Mouse (Mus musculus) left cerebral cortex, adult 2 months (tissue): ENCODE data around the gene Dnmbp. TPM values are rescaled to one million over a fixed set of nuclear protein-coding genes. Genes with fewer than 3 reads are reported as not detected.

ENCODE experiments used
- DNase-seq, 2 experiments: peaks; one replicate each; pipeline ENCODE4 v3.0.0; 2021 to 2022; ENCODE audit warnings: low spot score in 2 of 2, mixed read lengths in 1 of 2; ENCODE audit errors: extremely low spot score in 1 of 2
- H3K27ac ChIP-seq: fragments of 200-600 bp; 2 replicates; pipeline ENCODE4 v1.8.1; 2022
- H3K4me3 ChIP-seq: fragments of 200-600 bp; 2 replicates; pipeline ENCODE4 v1.8.1; 2022
- CTCF ChIP-seq: fragments of 200-600 bp; IDR thresholded peaks from 2 replicates; pipeline ENCODE4 v1.8.1; 2022; ENCODE audit warnings: antibody characterized with exemption, mild to moderate bottlenecking, moderate library complexity
- intact Hi-C: fragments of 180-260 bp; cut with DNase I; formaldehyde crosslinking; loops from one replicate; pipeline ENCODE4 v1.15.1; 2025
- total RNA-seq, 2 experiments: library from RNA; stranded (reverse); gene quantifications; 2 replicates each; pipeline ENCODE4 v1.2.3; 2021

The Dnmbp gene
- total RNA-seq, 2 experiments from 2014 or later, result 13.8 to 14.1 TPM

DNA sequence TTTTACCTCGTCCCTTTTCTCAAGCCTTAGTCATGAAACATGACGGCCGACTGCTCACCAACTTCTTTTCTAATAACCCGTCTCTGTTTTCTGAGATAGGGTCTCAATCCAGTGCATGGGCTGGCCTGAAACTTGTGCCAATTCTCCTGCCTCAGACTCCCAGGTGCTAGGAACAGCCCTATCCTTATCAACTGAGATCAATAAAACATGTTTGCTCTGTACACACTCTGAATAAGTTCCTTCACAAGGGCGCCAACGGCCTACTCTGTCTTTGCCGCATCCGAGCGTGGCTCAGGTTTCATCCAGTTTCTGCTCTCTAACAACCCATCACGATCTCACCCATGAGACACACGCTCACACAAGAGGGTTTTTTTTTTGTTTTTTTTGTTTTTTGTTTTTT is 35.7 kb downstream of the Dnmbp start:
- Histone ChIP-seq H3K27ac (no peak overlapping the region), H3K4me3 (no peak overlapping the region)
- DNase-seq, result no peak
- TF ChIP-seq CTCF, result no peak
- intact Hi-C loops, result no loop called here

DNA sequence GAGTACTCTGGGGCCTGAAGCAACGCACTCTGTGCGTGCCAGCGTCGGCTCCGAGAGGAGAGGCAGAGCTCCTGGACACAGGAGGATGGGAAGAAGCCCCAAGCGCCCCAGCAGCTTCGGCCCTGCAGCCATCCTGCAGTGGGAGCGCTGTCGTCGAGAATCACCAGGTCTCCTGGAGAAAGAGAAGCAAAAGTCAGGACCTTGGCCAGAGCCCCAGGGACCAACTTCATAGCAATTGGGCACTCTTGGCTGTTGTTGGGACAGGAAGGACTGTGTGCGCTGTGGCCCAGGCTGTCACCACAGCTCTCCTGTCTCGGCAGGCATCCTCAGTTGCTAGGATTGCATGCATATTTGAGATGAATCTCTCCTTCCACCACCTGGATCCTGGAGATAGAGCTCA is 37.1 kb downstream of the Dnmbp start:
- no peak for TF ChIP-seq CTCF
- intact Hi-C loops, result no loop called here

DNA sequence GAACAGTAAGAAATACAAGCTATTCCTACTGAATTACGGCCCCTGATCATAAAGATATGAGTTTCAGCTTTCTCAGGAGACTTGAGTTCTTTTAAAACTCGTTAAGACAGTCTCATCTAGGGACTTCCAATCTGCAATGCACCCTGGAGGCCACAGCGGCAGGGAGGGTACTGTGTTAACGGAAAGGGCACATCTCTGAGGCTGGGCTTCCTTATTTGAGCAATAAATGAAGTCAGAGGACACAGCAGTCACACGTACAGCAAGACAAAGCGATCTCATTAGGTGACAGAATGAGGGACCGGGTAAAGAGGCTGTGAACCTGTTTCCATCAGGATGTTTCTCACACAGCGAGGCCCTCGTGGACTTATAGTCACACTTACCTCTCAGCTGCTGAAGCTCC is 39.3 kb downstream of the Dnmbp start:
- no peak overlapping the region for H3K27ac ChIP-seq
- intact Hi-C loops, result no loop called here
- no peak for TF ChIP-seq CTCF
- no peak for DNase-seq
- H3K4me3 ChIP-seq, result no peak overlapping the region

More for the DNA sequence above, 37.1 kb downstream of the Dnmbp start:
- DNase-seq, result no peak
- no peak overlapping the region for H3K4me3 ChIP-seq
- H3K27ac ChIP-seq, result no peak overlapping the region

DNA sequence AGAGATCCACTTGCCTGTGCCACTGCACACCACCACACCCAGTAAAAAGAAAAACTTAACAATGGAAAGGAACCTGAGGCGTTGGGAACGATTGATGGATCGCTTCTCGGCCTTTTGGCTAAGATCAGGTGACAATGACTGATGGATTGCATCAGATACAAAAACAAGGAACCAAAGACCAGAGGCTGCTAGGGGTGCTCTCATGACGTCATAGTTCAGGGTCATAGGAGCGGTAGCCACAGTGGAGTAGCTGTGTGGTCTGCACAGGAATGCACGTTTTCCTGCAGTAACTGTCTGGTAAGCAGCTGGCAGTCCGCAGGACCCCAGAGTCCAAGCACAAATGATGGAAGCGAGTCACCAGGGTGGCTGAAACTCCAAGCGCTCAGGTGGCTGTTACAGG is 41.4 kb downstream of the Dnmbp start:
- Histone ChIP-seq H3K27ac (no peak overlapping the region), H3K4me3 (no peak overlapping the region)
- TF ChIP-seq CTCF, result no peak
- intact Hi-C loops, result no loop called here
- DNase-seq, result no peak

DNA sequence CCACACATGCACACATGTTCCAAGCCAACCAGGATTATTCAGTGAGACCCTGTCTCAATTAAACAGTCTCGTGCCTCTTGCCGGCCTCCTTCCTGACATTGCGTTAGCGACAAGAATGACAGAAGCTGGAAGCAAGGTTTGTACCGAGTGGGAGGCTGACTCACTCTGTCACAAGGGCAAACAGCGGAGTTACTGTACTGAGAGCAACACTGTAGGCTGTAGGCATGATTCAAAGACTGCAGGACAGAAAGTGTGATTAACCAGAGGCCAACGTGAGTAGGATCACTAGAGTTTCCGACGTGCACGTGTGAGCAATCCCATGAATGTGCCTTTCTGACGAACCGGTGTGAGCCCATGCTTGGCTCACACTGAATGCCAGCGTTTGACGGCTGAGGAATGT is 43.5 kb downstream of the Dnmbp start:
- Histone ChIP-seq H3K4me3 (no peak overlapping the region), H3K27ac (no peak overlapping the region)
- peak; percentile 19 to 37 for DNase-seq
- intact Hi-C loops, result no loop called here
- TF ChIP-seq CTCF, result no peak

DNA sequence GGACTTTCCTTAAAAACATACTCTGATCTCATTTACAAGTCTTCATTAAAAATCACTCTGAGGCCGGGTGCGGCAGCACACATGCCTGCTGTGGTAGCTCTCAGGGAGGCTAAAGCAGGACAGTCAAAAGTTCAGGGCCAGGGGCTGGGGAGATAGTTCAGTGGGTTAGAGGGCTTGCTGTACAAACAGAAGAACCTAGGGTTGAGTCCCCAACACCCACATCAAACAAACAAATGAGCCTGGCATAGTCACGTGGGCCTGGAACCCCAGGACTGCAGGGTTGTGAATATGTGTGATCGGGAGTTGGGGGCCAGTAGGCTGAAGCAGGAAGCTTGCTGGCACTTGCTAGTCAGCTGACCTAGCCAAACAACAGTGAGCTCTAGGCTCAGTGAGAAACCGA is 44.0 kb downstream of the Dnmbp start:
- H3K27ac ChIP-seq, result no peak overlapping the region
- no peak overlapping the region for H3K4me3 ChIP-seq
- TF ChIP-seq CTCF, result no peak
- no peak for DNase-seq
- intact Hi-C loops, result no loop called here

DNA sequence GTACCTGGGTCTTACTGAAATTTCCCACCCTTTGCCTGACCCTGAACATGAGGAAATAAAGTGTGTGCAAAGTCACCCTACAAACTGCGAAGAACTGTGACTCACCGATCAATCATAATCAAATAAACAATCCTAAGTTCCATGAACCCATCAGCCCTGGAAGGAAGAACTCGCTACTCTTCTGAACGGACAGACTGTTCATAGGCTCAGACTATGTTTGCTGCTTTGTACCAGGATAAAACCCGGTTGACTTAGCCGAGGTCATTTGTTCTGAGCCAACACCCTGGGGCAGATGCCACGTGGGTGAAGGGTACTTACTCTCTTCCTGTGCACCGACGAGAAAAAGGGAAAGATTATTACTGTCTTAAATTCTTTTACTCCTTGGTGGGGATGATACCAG is 45.2 kb downstream of the Dnmbp start:
- no peak for TF ChIP-seq CTCF
- DNase-seq, result no peak
- Histone ChIP-seq H3K4me3 (no peak overlapping the region), H3K27ac (no peak overlapping the region)
- intact Hi-C loops, result no loop called here

DNA sequence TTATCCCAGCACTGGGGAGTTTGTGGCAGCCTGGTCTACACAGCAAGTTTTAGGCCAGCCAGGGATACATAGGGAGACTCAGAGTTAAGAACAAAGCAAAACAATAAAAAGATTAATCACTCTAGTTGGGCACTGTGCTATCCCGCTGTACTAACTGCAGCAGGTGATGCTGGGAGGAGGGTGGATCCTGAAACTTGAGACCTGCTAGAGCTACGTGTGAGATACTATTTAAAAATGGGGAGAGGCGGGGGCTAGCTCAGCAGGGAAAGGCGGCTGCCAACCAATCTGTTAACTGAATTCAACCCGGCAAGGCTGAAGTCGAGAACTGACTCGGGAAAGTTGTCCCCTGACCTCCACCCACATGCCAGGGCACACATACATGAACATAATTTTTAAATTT is 45.9 kb downstream of the Dnmbp start:
- Histone ChIP-seq H3K4me3 (no peak overlapping the region), H3K27ac (no peak overlapping the region)
- DNase-seq, result no peak
- intact Hi-C loops, result no loop called here
- no peak for TF ChIP-seq CTCF

DNA sequence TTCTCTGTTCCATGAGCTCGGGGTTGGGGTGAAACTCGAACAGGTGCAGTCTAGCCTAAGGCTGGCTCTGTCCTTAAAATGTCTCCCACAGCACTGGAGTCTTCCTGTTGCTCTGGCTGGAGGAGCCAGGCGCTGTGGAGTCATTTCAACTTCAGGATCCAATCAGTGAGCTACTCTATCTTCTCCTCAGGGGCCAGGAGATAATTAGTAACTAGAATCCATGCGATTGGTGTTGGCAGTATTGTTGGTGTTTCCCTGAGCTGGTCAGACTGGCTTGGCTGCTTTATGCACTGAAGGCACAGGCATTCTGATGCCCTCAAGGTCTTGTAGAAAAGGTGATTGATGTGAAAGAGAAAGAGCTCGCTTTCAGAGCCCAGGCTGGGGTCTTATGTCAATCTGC is 49.5 kb downstream of the Dnmbp start:
- H3K27ac ChIP-seq, result no peak overlapping the region
- intact Hi-C loops, result no loop called here
- TF ChIP-seq CTCF, result no peak
- no peak overlapping the region for H3K4me3 ChIP-seq
- DNase-seq, result no peak

DNA sequence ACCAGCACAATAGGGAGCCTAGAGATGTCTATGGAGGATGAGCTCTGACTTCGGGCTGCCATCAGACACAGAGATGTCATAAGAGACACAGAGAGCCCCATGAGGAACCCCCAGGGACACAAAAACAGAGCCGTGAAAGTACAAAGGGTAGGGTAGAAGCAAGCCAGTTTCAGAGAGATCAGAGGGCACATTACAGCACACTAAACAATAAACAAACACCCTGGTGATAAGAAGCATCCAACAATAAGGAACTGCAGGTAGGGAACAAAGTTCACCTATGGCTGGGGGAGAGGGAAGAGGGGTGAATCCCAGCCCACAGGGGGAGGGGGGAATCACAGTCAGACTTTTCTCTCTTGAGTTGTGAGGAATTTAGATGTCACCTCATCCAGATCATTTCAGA is 52.3 kb downstream of the Dnmbp start:
- Histone ChIP-seq H3K4me3 (no peak overlapping the region), H3K27ac (no peak overlapping the region)
- no peak for DNase-seq
- intact Hi-C loops, result no loop called here
- TF ChIP-seq CTCF, result no peak

DNA sequence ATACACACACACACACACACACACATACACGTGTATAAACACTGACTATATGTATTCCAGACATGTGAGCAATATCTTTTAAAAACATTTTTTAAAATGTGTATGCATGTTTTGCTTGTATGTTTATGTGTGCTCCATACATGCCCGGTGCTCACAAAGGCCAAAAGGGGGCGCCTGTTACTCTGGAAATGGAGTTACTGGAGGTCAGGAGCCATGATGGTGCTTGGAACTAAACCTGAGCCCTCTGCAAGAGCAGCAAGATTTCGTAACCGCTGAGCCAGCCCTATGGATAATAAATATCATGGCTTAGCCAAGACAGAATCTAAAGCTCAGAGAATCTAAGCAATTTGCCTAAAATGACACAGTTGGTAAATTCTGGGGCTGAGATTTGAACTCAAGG is 52.7 kb downstream of the Dnmbp start:
- no peak overlapping the region for H3K4me3 ChIP-seq
- H3K27ac ChIP-seq, result no peak overlapping the region
- intact Hi-C loops, result no loop called here
- DNase-seq, result no peak
- no peak for TF ChIP-seq CTCF

DNA sequence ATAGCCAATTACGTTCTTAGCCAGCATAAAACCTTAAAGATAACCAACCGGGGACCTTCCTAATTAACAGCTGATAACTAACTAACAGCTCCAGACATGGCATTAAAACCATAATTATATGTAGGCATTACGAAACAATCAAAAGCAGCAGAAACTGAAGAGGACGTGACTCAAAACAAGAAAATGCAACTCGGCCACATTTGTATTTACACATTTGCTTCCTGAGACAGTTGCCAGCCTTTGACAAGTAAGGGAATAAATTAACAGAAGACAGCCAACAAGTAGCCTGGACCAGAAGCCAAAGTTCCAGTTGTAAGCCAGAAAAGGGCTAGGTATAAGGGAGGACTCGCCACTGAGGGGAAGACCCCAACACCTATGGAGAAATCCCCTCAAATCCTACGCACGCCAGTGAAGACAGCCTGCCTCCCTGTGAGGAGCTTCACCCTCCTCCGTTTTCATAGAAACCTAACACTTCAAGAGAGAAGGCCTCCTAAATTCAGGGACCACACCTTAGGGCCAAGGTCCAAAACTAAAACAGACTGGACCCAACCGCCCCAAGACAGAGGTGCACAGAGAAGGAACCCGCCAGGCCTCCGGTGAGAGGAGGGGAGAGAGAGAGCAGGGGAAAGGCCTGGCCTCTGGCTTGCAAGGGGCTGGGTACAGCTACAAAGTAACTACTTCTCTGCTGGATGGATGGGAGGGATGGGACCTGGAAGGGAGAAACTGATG is 53.5 kb downstream of the Dnmbp start:
- intact Hi-C loops, result no loop called here
- H3K4me3 ChIP-seq, result no peak overlapping the region
- DNase-seq, result no peak
- TF ChIP-seq CTCF, result no peak
- no peak overlapping the region for H3K27ac ChIP-seq

DNA sequence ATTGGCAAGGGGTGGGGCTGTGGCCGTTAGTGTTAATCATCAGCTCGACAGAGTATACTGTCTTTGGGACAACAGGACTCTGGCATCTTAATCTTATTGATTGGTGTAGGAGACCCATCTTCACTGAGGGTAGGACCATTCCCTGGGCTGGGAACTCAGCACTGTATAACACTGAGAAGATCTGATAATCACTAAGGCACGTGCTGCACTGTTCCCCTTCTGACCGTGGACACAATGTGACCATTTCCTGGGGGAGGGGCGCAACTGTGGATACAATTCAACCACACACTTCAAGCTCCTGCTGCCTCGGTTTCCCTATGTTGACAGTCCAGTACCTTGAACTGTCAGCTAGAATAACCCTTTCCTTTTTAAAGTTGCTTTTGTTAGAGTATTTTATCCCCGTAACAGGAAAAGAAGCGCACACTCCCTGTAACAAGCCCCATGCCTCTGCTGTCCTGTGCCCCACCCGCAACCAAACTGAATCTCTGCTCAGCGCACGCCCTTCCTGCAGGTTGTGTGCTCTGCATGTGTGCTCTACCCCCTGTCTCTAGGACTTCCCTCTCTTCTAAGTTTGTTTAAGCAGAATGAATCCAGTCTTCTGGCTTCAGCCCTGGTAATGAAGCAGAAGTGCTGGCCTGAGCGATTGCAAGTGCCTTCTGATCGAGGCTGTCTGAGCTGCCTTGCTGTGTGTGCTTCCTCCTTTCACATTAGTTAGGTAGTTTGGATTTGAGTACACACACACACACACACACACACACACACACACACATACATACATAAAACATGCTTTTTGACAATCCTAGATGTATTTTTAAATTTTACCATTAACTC is 55.1 kb downstream of the Dnmbp start:
- H3K27ac ChIP-seq, result no peak overlapping the region
- intact Hi-C loops, result no loop called here
- TF ChIP-seq CTCF, result no peak
- H3K4me3 ChIP-seq, result no peak overlapping the region
- DNase-seq, result no peak
